Mouse (Mus musculus): Measurements from ENCODE around the gene Coq10a. TPM values are rescaled to one million over a fixed set of nuclear protein-coding genes. Genes with fewer than 3 reads are reported as not detected.
"Not testable (repeated sequence)": the region's sequence is repeated elsewhere in the genome, so short reads cannot be mapped to it uniquely, and the experiment has no call there.

The Coq10a gene
- total RNA-seq, 2 experiments from 2014 or later = 208 to 209 TPM

DNA sequence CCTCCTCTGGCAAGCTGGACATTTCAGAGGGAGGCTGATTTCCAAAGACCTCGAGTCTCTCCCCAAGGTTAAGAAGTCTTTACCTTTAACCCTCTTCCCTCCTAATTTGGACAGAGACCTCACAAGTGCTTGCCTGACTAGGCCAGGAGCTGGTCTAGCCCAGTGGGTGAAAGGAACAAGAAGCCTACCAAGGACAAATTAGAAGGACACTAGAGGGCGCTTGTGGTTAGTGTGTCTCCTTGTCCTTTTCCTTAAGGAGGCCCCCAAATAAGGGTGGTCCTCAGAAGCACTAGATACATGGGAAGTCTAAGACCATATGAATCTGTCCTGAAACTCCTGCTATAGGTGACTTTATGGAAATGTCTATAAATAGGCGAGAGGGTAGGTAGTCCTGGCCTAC lies 6.2 kb downstream of the Coq10a start:
- intact Hi-C loops (cut with DNase I) = no loop called here
- peak in 1 of 2 experiments; percentile 45 for DNase-seq

DNA sequence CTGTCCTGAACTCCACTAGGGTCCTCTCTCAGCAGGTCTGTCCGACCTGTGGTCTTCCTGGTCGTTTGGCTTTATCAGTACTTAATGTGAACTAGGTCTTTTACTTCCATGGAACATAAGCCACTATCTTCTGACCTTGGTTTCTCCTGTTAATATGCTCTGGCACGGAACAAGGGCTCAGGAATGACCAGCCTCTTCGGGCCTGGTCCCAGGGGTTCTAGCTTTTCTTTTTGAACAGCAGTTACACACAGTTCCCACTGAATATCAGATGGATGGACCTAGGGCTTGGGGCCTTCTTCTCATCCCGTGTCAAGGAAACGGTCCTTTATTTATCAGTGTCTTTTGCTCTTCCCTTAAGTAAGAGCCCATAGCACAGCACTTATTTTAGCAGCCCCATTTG lies 7.0 kb downstream of the Coq10a start:
- DNase-seq = no peak
- intact Hi-C loops (cut with DNase I) = no loop called here

DNA sequence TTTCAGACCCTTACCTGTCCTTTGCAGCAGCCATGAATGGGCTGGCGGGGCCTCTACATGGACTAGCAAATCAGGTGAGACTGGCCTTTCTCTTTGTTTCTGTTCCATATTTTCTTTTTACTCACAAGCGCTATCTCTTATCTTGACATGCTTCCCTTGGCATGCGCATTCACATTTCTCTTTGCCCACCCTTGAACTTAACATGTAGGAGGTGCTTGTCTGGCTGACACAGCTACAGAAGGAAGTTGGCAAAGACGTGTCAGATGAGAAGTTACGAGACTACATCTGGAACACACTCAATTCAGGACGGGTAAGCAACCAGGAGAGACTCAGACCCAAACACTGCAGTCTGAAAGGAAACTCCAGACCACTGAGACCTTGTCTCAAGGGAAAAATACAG lies 9.6 kb downstream of the Coq10a start:
- intact Hi-C loops (cut with DNase I) = no loop called here
- DNase-seq = no peak

DNA sequence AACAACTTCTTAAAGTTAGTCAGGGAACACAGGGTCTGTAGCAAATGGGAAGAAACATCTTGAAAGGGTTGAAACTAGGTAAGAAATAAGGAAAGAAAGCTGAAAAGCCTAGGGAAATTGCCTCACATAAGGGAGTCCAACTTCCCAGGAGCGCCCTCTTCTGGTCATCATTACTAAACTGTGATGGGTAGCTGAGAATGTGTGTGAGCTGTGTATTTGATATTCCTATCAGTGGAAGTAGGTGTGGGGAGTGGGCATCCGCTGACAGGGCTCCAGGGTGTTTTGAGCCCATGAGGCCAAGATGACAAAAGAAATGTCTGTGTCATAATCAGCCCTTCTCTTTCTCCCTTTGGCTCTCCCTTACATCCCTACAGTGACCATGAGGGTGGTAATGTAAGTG lies 10.0 kb downstream of the Coq10a start:
- intact Hi-C loops (cut with DNase I) = loop anchor here (1.0 kb wide), 1 partner anchor 23 kb away; no protein-coding TSS in a partner anchor
- peak; percentile 52 to 71 for DNase-seq

DNA sequence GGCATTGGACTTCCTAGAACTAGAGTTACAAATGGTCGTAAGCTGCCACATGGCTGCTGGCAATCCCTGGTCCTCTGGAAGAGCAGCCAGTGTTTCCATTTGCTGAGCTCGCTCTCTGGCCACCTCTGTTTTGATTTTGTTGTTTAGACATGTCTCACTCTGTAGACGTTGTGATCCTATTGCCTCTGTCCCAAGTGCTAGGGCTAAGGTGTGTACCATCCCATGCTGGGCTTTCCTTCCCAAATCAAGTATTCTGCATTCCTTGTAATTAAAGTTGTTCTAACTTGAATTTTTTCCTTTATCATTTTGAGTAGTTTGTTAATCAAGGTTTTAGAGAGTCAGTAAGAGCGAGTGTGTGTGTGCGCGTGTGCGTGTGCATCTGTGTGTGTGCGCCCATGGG lies 21.3 kb downstream of the Coq10a start:
- intact Hi-C loops (cut with DNase I) = no loop called here
- no peak for DNase-seq

DNA sequence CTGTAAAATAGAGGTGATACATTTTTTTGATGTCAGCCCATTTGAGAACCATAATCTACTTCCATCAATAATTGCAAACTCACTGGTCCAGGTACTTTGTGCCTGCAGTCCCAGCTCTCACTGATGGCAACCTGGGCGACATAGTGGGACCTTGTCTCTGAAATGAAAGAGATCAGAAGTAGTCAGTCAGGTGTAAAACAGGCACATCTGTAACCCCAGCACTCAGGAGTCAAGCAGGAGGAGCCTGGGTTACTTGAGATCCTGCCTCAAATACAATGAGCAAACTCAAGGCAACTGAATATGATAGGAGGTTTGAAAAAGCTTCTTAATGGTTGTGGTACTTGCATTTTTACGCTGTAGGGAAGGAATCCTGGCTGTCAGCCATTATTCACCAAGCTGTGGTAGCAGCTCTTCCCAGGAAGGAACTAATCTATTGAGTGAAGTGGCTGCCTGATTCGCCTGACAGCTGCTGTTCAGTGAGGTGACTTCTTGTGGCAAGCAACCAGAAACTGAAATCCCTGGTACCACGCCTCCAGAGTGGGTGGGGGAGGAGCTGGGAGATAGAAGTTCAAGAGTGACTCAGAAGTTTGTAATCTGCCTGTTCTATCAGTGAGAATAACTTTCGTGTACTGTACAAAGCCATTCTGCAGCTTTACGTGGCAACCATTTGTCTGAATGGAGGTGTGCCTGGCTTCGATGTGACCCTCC lies 24.1 kb downstream of the Coq10a start:
- peak; percentile 67 to 77 for DNase-seq
- intact Hi-C loops (cut with DNase I) = no loop called here

DNA sequence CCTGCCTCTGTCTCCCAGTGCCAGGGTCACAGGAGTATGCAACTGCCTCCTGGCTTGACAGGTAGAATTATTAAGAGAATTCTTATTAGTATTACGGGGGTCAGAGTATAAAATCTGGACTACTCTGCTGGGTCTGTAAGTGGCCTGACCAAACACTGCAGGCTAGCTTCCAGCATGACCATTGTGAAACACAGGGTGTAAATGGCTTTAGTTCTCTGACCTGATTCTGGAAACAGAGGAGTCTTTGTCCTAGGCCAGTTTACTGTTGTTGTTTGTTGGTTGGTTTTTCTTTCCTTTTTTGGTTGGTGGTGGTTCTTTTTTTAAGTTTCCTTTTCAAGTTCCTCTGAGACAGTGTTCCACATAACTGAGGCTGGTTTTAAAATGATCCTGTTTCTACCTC lies 25.4 kb downstream of the Coq10a start:
- no peak for DNase-seq
- intact Hi-C loops (cut with DNase I) = no loop called here

DNA sequence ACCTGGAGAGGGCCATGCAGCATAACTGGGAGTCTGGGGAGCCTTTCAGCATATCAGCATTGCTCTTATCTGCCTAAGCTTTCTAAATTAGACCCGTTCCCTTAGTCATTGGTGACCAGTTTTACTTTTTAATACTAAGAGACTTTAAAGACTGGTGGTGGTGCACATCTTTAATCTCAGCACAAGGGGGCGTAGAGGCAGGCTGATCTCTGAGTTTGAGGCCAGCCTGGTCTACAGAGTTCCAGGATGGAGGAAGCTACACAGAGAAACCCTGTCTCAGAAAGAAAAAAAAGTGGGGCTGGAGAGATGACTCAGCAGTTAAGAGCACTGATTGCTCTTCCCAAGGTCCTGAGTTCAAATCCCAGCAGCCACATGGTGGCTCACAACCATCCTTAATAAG lies 28.5 kb downstream of the Coq10a start:
- intact Hi-C loops (cut with DNase I) = no loop called here

DNA sequence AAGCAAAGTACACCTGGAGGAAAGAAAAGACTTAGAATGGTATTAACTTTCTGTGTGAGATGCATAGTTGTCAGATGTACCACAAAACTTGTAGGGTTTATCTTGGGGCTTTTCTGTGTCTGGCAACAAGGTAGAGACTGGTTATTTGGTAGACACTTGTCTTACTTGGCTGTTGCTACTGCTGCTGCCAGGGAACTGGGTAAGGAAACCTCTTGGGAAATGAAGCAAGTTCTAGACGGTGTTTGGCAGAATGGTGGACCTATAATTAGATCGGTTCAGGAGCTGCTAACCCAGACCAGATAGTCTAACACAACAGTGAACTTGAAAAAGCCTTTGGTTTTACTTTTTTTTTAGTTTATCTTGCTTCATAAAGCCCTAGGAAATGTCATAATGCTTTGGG lies 29.8 kb downstream of the Coq10a start:
- intact Hi-C loops (cut with DNase I) = no loop called here
- DNase-seq = no peak

More for the DNA sequence above, 28.5 kb downstream of the Coq10a start:
- DNase-seq = no peak

DNA sequence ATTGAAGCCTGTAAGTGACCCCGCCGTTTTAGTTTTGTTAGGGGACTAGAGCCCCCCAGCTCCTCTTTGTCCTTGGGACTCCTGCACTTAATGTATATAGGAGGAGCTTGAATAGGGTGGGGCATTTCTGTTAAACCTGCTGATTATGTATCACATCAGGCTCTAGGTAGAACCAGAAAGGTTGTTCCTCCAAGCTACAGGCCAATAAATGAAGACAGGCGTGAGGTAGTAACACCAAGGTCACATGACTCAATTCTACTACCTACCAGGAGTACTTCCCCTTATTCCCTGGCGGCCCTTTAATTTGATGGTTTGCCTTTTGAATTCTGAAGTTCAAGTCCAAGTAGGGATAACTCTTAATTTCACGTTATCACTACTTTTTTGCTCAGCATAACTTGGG lies 30.4 kb downstream of the Coq10a start:
- no peak for DNase-seq
- intact Hi-C loops (cut with DNase I) = no loop called here

DNA sequence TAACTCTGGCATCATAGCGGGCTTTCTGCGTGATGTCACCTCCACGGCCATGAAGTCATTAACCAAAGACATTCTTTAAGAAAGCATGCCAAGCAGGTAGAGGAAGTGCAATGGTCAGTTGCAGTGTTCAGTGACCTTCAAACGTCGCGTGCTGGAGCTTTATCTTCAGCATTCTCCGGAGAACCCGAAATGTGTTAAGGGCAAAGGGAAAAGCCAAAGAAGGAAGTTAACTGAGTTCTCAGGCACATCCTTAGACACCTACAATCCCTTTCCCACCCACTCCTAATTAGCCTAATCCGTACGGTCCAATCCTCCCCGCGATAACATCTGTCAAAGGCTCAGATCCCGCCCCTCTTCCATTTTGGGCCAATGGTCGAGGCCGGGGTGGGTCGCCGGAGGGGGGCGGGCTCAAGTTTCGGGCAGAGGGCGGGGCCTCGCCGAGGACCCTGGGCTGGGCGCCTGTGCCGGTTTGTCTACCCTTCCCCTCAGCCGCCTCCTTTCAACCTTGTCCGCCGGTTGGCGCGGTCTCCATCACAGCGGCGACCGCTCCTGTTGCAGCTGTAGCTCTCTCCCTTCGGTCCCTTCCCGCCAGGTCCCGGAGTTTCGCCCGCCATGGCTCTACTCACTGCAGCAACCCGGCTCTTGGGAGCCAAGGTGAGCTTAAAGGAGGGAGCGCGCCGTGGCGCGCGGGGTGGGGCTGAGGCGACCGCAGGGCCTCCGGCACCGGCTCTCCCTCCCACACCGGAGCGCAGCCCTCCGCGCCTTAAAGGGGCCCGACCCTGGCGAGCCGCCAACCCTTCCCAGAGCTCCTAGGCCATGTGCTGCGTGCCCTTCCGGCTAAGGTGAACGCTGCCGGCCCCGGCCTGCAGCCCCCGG lies 31.3 kb downstream of the Coq10a start, which contains the start of gene Cs:
Gene Cs (plus strand): TSS at position 429 of the 876 bp plus-strand sequence.
- intact Hi-C loops (cut with DNase I) = no loop called here

DNA sequence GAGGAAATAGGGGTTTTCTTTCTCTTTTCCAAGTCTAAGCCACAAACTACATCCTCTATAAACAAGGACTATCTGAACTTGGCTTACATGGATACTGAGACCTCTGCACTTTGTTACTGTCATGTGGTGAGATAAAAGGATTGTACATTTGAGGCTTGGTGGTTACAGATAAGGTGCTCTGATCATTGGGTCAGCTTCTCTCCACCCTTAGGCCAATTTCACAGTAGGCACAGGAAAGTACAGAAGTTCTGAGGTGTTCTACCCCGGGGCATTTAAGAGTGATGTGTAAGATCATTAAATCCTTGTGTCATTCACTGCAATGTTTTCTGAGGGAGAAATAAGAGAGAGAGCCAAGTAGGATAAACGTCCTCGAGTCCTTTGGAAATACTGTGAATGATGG lies 32.2 kb downstream of the Coq10a start:
- DNase-seq = no peak
- intact Hi-C loops (cut with DNase I) = no loop called here

More for the DNA sequence above, 31.3 kb downstream of the Coq10a start, which contains the start of gene Cs:
- DNase-seq = peak; percentile 97 to 98

DNA sequence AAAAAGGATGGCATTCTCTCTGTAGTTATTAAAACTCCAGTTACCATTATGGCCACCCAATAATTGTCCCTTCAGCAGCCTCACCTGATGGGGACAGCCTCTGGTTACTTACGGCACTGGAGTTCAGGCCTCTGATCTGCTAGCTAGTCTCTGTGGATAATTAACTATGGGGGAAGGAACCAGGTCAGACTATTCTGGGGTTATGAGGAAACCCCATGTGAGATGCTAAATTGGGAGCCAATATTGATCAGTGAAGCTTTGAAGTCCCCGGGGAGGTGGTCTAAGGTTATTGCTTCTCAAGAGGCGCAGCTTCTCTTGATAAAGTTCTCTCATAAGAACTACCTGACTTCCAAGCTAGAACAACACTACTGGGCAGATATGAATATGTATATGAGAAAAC lies 32.6 kb downstream of the Coq10a start:
- intact Hi-C loops (cut with DNase I) = no loop called here
- DNase-seq = no peak

DNA sequence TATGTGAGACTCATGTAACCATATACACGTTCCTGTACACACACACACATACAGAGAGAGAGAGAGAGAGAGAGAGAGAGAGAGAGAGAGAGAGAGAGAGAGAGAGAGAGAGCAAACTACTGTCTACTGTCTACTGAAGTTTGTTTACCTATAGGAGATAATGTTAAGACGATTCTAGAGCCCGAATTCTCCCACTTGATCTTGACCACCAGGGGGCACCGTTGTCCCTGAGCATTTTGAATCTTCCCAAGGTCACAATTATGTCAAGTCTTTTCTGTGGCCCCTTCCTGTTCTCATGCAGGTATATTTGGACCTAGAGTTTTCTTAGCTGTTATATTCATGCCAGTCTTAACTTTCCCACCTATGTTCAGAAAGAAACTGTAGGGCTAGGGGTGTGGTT lies 33.2 kb downstream of the Coq10a start:
- intact Hi-C loops (cut with DNase I) = loop anchor here (1.0 kb wide), 2 partner anchors 23 to 119 kb away; no protein-coding TSS in a partner anchor

DNA sequence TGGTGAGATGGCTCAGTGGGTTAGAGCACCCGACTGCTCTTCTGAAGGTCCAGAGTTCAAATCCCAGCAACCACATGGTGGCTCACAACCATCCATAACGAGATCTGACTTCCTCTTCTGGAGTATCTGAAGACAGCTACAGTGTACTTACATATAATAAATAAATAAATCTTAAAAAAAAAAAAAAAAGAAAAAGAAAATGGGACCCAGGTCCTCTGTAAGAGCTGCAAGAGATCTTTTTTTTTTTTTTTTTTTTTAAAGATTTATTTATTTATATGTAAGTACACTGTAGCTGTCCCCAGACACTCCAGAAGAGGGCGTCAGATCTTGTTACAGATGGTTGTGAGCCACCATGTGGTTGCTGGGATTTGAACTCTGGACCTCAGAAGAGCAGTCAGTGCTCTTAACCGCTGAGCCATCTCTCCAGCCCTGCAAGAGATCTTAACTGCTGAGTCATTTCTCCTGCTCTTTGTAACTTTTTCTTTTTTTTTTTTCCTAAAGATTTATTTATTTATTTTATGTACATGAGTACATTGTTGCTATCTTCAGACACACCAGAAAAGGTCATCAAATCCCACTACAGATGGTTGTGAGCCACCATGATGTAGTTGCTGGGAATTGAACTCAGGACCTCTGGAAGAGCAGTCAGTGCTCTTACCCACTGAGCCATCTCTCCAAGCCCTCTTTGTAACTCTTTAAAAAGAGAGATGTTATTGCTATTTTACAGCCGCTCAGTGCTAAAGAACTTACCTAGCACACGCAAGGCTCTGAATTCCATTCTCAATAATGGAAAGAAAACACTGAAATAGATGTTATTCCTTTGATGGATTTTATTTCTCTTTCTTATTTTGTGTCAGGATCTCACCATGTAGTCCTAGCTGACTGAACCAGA lies 36.2 kb downstream of the Coq10a start:
- intact Hi-C loops (cut with DNase I); DNase-seq: not testable (repeated sequence)

More for the DNA sequence above, 33.2 kb downstream of the Coq10a start:
- peak; percentile 81 to 86 for DNase-seq

DNA sequence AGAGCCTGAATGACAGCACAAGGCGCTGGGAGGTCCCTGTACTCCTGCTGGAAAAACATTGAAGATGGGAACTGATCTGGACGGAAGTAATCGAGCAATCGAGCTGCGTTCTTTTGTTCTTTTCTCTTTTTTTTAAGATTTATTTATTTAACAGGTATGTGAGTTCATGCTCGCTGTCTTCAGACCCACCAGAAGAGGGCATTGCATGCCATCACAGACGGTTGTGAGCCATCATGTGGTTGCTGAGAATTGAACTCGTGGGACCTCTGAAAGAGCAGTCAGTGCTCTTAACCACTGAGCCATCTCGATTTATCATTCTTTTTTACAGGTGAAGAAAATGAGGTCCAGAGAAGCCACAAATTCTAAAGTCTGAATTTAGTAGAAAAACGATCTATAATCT lies 41.2 kb downstream of the Coq10a start:
- intact Hi-C loops (cut with DNase I) = no loop called here
- no peak for DNase-seq

DNA sequence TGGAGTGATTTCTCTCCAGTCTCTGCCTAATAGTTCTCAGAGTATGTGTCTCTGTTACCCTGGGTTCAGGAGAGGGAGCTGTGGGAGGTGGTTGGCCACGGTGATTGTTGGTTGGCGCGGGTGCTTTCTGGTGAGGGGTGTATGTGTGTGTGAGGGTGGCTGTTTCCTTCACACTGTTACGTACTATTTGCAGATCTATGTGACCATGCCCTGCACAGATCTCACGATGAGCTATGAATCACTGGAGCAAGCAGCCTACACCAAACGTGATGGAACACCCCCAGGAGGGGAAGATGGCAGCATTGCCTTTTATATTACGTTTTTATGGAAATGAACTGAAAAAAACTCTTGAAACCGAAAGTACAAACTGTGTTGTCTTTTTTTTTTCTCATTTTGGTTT lies 42.0 kb downstream of the Coq10a start:
- no peak for DNase-seq
- intact Hi-C loops (cut with DNase I) = no loop called here

DNA sequence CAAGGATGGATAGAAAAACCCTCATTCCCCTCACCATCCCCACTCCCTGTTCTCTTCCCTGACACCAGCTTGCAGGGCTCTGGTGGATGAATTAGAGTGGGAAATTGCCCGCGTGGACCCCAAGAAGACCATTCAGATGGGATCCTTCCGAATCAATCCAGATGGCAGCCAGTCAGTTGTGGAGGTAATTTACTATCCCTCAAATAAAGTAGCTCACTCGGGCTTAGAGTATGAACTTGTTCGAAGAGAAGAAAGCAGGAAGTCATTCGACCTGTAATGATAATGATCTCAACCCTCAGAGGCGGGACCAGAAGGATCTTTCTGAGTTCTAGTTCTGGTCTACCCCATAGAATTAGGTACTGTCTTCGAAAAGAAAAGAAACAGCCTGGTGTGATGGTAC lies 45.3 kb downstream of the Coq10a start:
- intact Hi-C loops (cut with DNase I) = no loop called here
- DNase-seq = no peak

DNA sequence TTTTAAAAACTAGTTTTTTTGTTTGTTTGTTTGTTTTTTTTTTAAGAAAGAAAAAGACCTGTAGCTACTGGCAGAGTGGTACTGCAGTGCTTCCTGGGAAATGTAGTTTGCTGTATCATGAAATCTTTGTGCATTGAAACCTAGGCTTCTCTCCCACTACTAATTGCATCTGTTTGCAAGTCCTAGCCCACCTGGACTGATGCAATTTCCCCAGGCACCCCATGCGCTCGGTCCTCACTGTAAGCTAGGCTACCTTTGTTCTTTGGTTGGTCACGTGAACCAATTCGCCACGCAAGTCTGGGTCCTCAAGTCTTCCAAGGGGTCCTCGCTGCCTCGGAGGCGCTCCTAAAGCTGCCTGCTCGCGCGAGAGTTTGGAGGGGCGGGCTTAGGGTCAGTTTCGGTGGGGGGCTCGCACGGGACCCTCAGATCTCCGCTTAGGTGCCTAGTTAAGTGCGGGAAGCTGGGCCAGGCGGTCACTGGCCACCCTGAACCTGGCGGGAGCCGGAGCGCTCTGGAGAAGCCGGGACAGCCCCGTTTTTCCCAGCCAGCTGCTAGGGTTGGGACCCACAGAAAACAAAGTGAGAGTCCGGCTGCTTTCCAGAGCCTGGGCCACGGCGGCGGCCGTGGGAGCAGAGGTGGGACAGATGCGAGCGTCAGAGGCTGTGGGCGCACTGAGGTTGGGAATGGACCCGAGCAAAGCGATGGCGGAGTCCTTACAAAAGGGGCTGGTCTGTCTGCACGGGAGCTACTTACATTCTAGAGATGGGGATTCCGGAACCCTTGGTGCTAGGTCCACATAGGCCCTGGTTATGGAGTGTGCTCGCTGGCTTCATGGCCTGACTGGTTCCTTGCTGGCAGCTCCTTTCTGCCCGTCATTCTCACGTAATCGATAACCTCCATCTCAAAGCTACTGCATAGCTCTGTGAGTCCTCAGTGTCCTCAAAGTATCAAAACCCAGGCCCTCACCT lies 46.4 kb downstream of the Coq10a start, which contains the start of gene Cnpy2:
Gene Cnpy2 (plus strand): TSS at position 319 of the 968 bp plus-strand sequence.
- DNase-seq = peak; percentile 80 to 89
- intact Hi-C loops (cut with DNase I) = no loop called here

Measured in heart, postnatal 14 days (tissue).